Mouse (Mus musculus) bone marrow macrophage, adult 2 months (primary cell): ENCODE results near the gene Gm11027.

Experiments used
- CTCF ChIP-seq: IDR thresholded peaks from 2 replicates; pipeline ENCODE4 v1.5.1; 2012; ENCODE audit warnings: low read depth, mild to moderate bottlenecking, low read length, moderate library complexity
- POLR2A ChIP-seq: IDR thresholded peaks from 2 replicates; pipeline ENCODE4 v1.6.1; 2012; ENCODE audit warnings: mild to moderate bottlenecking, low read depth, low read length, borderline replicate concordance

GRCm38 (mm10) chr12:116280653-116281364 is 5.6 kb downstream of the Gm11027 start, which contains the start of gene Esyt2:
- no peak for TF ChIP-seq CTCF
- peak; percentile 92; the same call in 1 of the 2 replicates for TF ChIP-seq POLR2A
